Mouse (Mus musculus) spleen, adult 2 months (tissue): ENCODE results near the gene Repin1. TPM values are rescaled to one million over a fixed set of nuclear protein-coding genes. Genes with fewer than 3 reads are reported as not detected.
"Not testable (repeated sequence)": the region's sequence is repeated elsewhere in the genome, so short reads cannot be mapped to it uniquely, and the experiment has no call there.

Experiments
- DNase-seq, 2 experiments: peaks; one replicate each; pipeline versions ENCODE4 v3.0.0 to v3.0.0-alpha.2; 2012 to 2021; ENCODE audit warnings: low spot score in 2 of 2, low read depth in 1 of 2
- H3K27ac ChIP-seq: fragments of 200-500 bp; 2 replicates; pipeline ENCODE4 v1.5.1; 2012; ENCODE audit warnings: low read length, inconsistent platforms; ENCODE audit not compliant: insufficient read depth
- H3K27me3 ChIP-seq: fragments of 200-500 bp; 2 replicates; pipeline ENCODE4 v1.6.1; 2012; ENCODE audit warnings: mild to moderate bottlenecking, moderate library complexity, low read length, inconsistent platforms; ENCODE audit not compliant: control insufficient read depth, insufficient read depth
- H3K36me3 ChIP-seq: fragments of 200-500 bp; 2 replicates; pipeline ENCODE4 v1.6.1; 2012; ENCODE audit warnings: mild to moderate bottlenecking, low read length, inconsistent platforms; ENCODE audit not compliant: control insufficient read depth, insufficient read depth
- H3K4me1 ChIP-seq: fragments of 200-500 bp; 2 replicates; pipeline ENCODE4 v1.6.1; 2011; ENCODE audit warnings: inconsistent platforms; ENCODE audit not compliant: control insufficient read depth, insufficient read depth, insufficient read length
- H3K4me3 ChIP-seq: fragments of 200-500 bp; 2 replicates; pipeline ENCODE4 v1.5.1; 2011; ENCODE audit warnings: mild to moderate bottlenecking, inconsistent platforms; ENCODE audit not compliant: insufficient read depth, insufficient read length; ENCODE audit errors: extremely low read depth
- CTCF ChIP-seq: fragments of 200-500 bp; IDR thresholded peaks from 2 replicates; pipeline ENCODE4 v1.5.1; 2011; ENCODE audit warnings: mild to moderate bottlenecking, inconsistent platforms; ENCODE audit not compliant: insufficient read depth, insufficient read length, insufficient replicate concordance; ENCODE audit errors: extremely low read depth
- POLR2A ChIP-seq: fragments of 200-500 bp; IDR thresholded peaks from 2 replicates; pipeline ENCODE4 v1.6.1; 2011; ENCODE audit warnings: low read depth, low read length, inconsistent platforms
- WGBS: fragments of 180-500 bp; shearing (Covaris S2); methylation state at CpG from one replicate; pipeline ENCODE4 v1.1.7; 2018; 5-methylcytosine and 5-hydroxymethylcytosine counted together
- polyA plus RNA-seq: library from polyadenylated mRNA; depleted of rRNA; stranded (reverse); fragments of >200 nt; gene quantifications from 2 replicates; pipeline ENCODE4 v1.2.3, GENCODE M21; 2012

The Repin1 gene
- polyA plus RNA-seq, 1 experiment, result 12.4 TPM

- no peaks in the 10 kb centered on the region for H3K27me3 ChIP-seq
- no peak for TF ChIP-seq CTCF
- TF ChIP-seq POLR2A, result no peak
- H3K36me3 ChIP-seq, result peaks cover 3% of the 10 kb centered on the region
- peak overlapping the region; percentile 88 for H3K4me3 ChIP-seq
- WGBS, result under 1% methylated on average over 28 of the region's 28 CpGs
- no peak for DNase-seq
- H3K27ac ChIP-seq, result peak overlapping the region; percentile 34; the same call in 1 of the 2 replicates
- H3K4me1 ChIP-seq, result peaks cover 3% of the 10 kb centered on the region; the same call in 1 of the 2 replicates
Observed at GRCm38 (mm10) chr6:48602080-48602741, 8.5 kb downstream of the Repin1 start.

GRCm38 (mm10) chr6:48608124-48608523 is 14.4 kb downstream of the Repin1 start:
- H3K4me1 ChIP-seq, result no peaks in the 10 kb centered on the region
- H3K4me3 ChIP-seq, result no peak overlapping the region
- H3K27me3 ChIP-seq, result no peaks in the 10 kb centered on the region
- 85% methylated on average over 2 of the region's 2 CpGs for WGBS
- no peaks in the 10 kb centered on the region; the same call in 1 of the 2 replicates for H3K36me3 ChIP-seq
- H3K27ac ChIP-seq, result no peak overlapping the region
- TF ChIP-seq POLR2A (no peak), CTCF (no peak)
- DNase-seq, result no peak

GRCm38 (mm10) chr6:48609512-48609911 is 15.8 kb downstream of the Repin1 start:
- WGBS, result 47% methylated on average over 7 of the region's 7 CpGs
- Histone ChIP-seq H3K27ac (no peak overlapping the region), H3K27me3 (no peaks in the 10 kb centered on the region), H3K36me3 (no peaks in the 10 kb centered on the region; the same call in 1 of the 2 replicates), H3K4me1 (no peaks in the 10 kb centered on the region), H3K4me3 (no peak overlapping the region)
- TF ChIP-seq POLR2A (no peak), CTCF (no peak)
- no peak for DNase-seq

GRCm38 (mm10) chr6:48610657-48611056 is 17.0 kb downstream of the Repin1 start:
- H3K27ac ChIP-seq, result no peak overlapping the region
- H3K36me3 ChIP-seq, result no peaks in the 10 kb centered on the region; the same call in 1 of the 2 replicates
- H3K4me1 ChIP-seq, result no peaks in the 10 kb centered on the region
- DNase-seq, result no peak
- no peaks in the 10 kb centered on the region for H3K27me3 ChIP-seq
- H3K4me3 ChIP-seq, result no peak overlapping the region
- TF ChIP-seq CTCF, result no peak
- 89% methylated on average over 3 of the region's 3 CpGs for WGBS

- TF ChIP-seq CTCF, result no peak
- TF ChIP-seq POLR2A, result no peak
- 95% methylated on average over 4 of the region's 4 CpGs for WGBS
Observed at GRCm38 (mm10) chr6:48613464-48613863, 19.8 kb downstream of the Repin1 start.

GRCm38 (mm10) chr6:48614756-48615155 is 21.1 kb downstream of the Repin1 start:
- no peaks in the 10 kb centered on the region for H3K27me3 ChIP-seq
- DNase-seq, result no peak
- H3K27ac ChIP-seq, result no peak overlapping the region
- 93% methylated on average over 5 of the region's 5 CpGs for WGBS
- TF ChIP-seq POLR2A, result no peak
- H3K4me3 ChIP-seq, result no peak overlapping the region
- H3K4me1 ChIP-seq, result no peaks in the 10 kb centered on the region
- peaks cover 6% of the 10 kb centered on the region for H3K36me3 ChIP-seq

More at GRCm38 (mm10) chr6:48613464-48613863, 19.8 kb downstream of the Repin1 start:
- Histone ChIP-seq H3K36me3 (no peaks in the 10 kb centered on the region; the same call in 1 of the 2 replicates), H3K27me3 (no peaks in the 10 kb centered on the region), H3K4me1 (no peaks in the 10 kb centered on the region), H3K27ac (no peak overlapping the region), H3K4me3 (no peak overlapping the region)
- DNase-seq, result no peak

GRCm38 (mm10) chr6:48620031-48620430 is 26.3 kb downstream of the Repin1 start:
- Histone ChIP-seq H3K36me3 (peaks cover 15% of the 10 kb centered on the region), H3K27ac (no peak overlapping the region), H3K27me3 (no peaks in the 10 kb centered on the region), H3K4me3 (no peak overlapping the region), H3K4me1 (no peaks in the 10 kb centered on the region)
- no peak for DNase-seq
- 96% methylated on average over 30 of the region's 30 CpGs for WGBS
- TF ChIP-seq CTCF, result no peak
- TF ChIP-seq POLR2A, result no peak

- H3K4me1 ChIP-seq, H3K27ac ChIP-seq, DNase-seq, H3K27me3 ChIP-seq, H3K4me3 ChIP-seq: not testable (repeated sequence)
- 86% methylated on average over 8 of the region's 8 CpGs for WGBS
- H3K36me3 ChIP-seq, result peaks cover 15% of the 10 kb centered on the region
Observed at GRCm38 (mm10) chr6:48622186-48622843, 28.6 kb downstream of the Repin1 start.
